Mouse (Mus musculus): ENCODE measurements around the gene Dvl1.

GRCm38 (mm10) chr4:155863001-155863400 lies 15.8 kb downstream of the Dvl1 start, which contains the start of gene Tas1r3:
- no peak for TF ChIP-seq CTCF (IDR thresholded peaks at IDR 0.05; ENCODE audit: extremely low read depth, insufficient read depth, insufficient read length, insufficient replicate concordance)
- TF ChIP-seq POLR2A (IDR thresholded peaks at IDR 0.05; ENCODE audit: low read depth, low read length), result no peak

All from spleen, adult 2 months (tissue).